Mouse (Mus musculus) liver, embryonic 14.5 days (tissue): Measurements from ENCODE around the gene Gng7.

Source experiments
- CTCF ChIP-seq: IDR thresholded peaks from 2 replicates; pipeline ENCODE4 v1.5.1; 2016; ENCODE audit warnings: antibody characterized with exemption, low read depth, control low read depth
- EP300 ChIP-seq: IDR thresholded peaks from 2 replicates; pipeline ENCODE4 v1.6.1; 2016; ENCODE audit warnings: antibody characterized with exemption, low read depth

- TF ChIP-seq CTCF (no peak), EP300 (no peak)
Observed at GRCm38 (mm10) chr10:80944231-80944630, 70.5 kb downstream of the Gng7 start.
